Mouse (Mus musculus) liver, embryonic 14.5 days (tissue): Measurements from ENCODE around the gene Pigk. TPM values are rescaled to one million over a fixed set of nuclear protein-coding genes. Genes with fewer than 3 reads are reported as not detected.

ENCODE experiments used
- ATAC-seq: fragments of 200-750 bp; cut with Nextera tagmentation; 2 replicates; pipeline ENCODE4 v1.8.0; 2017; ENCODE audit warnings: moderate number of reproducible peaks, mild to moderate bottlenecking, moderate library complexity; ENCODE audit not compliant: insufficient read depth
- DNase-seq, 3 experiments: peaks; one replicate each; pipeline ENCODE4 v3.0.0-alpha.2; 2012 to 2013; ENCODE audit warnings: low read depth in 3 of 3, low spot score in 3 of 3
- H3K27ac ChIP-seq: fragments of 300-500 bp; sonication (generic); 2 replicates; pipeline ENCODE4 v1.5.1; 2014; ENCODE audit warnings: moderate library complexity, mild to moderate bottlenecking, control low read depth, inconsistent platforms
- H3K27me3 ChIP-seq: fragments of 300-500 bp; sonication (generic); 2 replicates; pipeline ENCODE4 v1.6.1; 2014; ENCODE audit warnings: mild to moderate bottlenecking, low read length, moderate library complexity; ENCODE audit not compliant: control insufficient read depth, insufficient read depth
- H3K36me3 ChIP-seq: fragments of 300-500 bp; sonication (generic); replicated peaks from 2 replicates; pipeline ENCODE4 v1.6.1; 2014; ENCODE audit warnings: low read depth; ENCODE audit not compliant: control insufficient read depth, insufficient read depth
- H3K4me1 ChIP-seq, 2 experiments: fragments of 200-500 bp in 1 of 2; fragments of 300-500 bp in 1 of 2; sonication (generic) in 1 of 2; replicated peaks; 2 replicates each; pipeline ENCODE4 v1.6.1; 2012 to 2014; ENCODE audit warnings: antibody characterized with exemption in 1 of 2, inconsistent platforms in 1 of 2, low read length in 1 of 2; ENCODE audit not compliant: control insufficient read depth in 2 of 2, insufficient read depth in 2 of 2
- H3K4me2 ChIP-seq: fragments of 300-500 bp; sonication (generic); 2 replicates; pipeline ENCODE4 v1.6.1; 2014; ENCODE audit warnings: low read depth, mild to moderate bottlenecking, control low read depth, moderate library complexity
- H3K4me3 ChIP-seq, 2 experiments: fragments of 200-500 bp in 1 of 2; fragments of 300-500 bp in 1 of 2; sonication (generic) in 1 of 2; 2 replicates each; pipeline ENCODE4 v1.5.1; 2012 to 2014; ENCODE audit warnings: low read depth in 2 of 2, low read length in 2 of 2, mild to moderate bottlenecking in 2 of 2, control low read depth in 1 of 2, inconsistent platforms in 1 of 2, moderate library complexity in 1 of 2; ENCODE audit not compliant: insufficient read depth in 1 of 2
- H3K9ac ChIP-seq: fragments of 300-500 bp; sonication (generic); replicated peaks from 2 replicates; pipeline ENCODE4 v1.6.1; 2014; ENCODE audit warnings: mild to moderate bottlenecking, control low read depth, moderate library complexity
- H3K9me3 ChIP-seq: fragments of 300-500 bp; sonication (generic); 2 replicates; pipeline ENCODE4 v1.6.1; 2016; ENCODE audit warnings: low read length, mixed read lengths; ENCODE audit not compliant: control insufficient read depth
- CTCF ChIP-seq: IDR thresholded peaks from 2 replicates; pipeline ENCODE4 v1.5.1; 2016; ENCODE audit warnings: antibody characterized with exemption, low read depth, control low read depth
- EP300 ChIP-seq: IDR thresholded peaks from 2 replicates; pipeline ENCODE4 v1.6.1; 2016; ENCODE audit warnings: antibody characterized with exemption, low read depth
- WGBS: fragments of 180-500 bp; shearing (Covaris S2); extraction: QIAGEN DNeasy Blood & Tissue Kit; methylation state at CpG from one replicate; pipeline ENCODE4 v1.1.7; 2014; ENCODE audit not compliant: insufficient replicate concordance; 5-methylcytosine and 5-hydroxymethylcytosine counted together
- polyA plus RNA-seq, 2 experiments: library from polyadenylated mRNA; depleted of rRNA in 1 of 2; stranded (reverse) in 1 of 2; unstranded in 1 of 2; fragments of >200 nt; fragmentation: Nextera tagmentation in 1 of 2; extraction: Ambion mirVana in 1 of 2; gene quantifications; 2 replicates each; pipeline versions ENCODE4 v1.2.1 to v1.2.3; 2012 to 2014

Gene Pigk
- polyA plus RNA-seq, 2 experiments: 7.9 to 23.3 TPM

DNA sequence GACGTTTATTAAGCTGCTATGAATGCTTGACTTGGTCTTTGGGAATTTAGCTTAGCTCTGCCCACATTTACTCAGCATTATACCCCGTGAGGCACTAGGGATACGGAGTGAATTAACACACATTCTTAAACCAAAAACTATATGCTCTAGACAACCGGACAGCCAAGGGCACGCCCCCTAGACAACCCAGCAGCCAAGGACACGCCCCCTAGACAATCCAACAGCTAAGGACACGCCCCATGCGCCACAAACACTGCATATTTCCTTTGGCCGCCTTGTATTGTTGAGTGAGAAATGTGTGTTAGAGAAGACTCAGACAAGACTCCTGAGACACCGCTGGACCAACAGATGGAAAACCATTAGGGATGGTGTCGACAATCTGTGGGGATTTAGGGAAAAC, 229.1 kb downstream of the Pigk start:
- no peak overlapping the region for H3K4me2 ChIP-seq
- no peak overlapping the region for H3K9ac ChIP-seq
- no peak for TF ChIP-seq EP300
- no peak for TF ChIP-seq CTCF
- H3K4me1 ChIP-seq: peaks cover 0 to 3% of the 10 kb centered on the region in 2 experiments; a peak in 1 of 4 replicates
- DNase-seq: peak in 1 of 3 experiments; percentile 29
- ATAC-seq: 0 out of 2 replicates have a peak, but pooled peaks have one; percentile 50
- no peaks in the 10 kb centered on the region for H3K9me3 ChIP-seq
- H3K27me3 ChIP-seq: no peaks in the 10 kb centered on the region
- H3K4me3 ChIP-seq: no peak overlapping the region
- no peaks in the 10 kb centered on the region for H3K36me3 ChIP-seq
- 43% methylated on average over 11 of the region's 11 CpGs for whole genome bisulfite sequencing
- H3K27ac ChIP-seq: no peak overlapping the region

DNA sequence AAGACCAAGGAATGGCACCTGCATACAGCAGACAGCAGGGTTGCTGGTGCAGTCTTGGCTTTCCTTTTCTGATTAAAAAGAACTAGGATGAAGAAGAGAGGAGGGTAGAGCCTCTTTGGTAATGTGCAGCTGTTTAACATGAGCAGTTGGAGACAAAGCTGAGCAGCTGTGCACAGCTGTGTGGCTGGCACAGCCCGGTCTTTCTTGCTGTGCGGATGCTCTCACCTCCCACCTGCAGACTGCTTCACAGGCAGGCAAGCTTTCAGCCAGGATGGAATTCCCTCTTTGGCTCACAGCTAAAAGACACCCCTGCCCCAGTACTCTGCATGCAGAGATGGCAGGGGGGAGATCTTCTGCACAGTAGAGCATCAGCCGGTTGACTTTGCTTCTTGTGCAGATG, 230.9 kb downstream of the Pigk start:
- ATAC-seq (no peak), DNase-seq (no peak)
- Histone ChIP-seq H3K4me2 (no peak overlapping the region), H3K27ac (no peak overlapping the region), H3K9me3 (no peaks in the 10 kb centered on the region), H3K4me3 (no peak overlapping the region), H3K27me3 (no peaks in the 10 kb centered on the region), H3K9ac (no peak overlapping the region), H3K4me1 (peaks cover 2 to 18% of the 10 kb centered on the region in 2 experiments; a peak in 3 of 4 replicates), H3K36me3 (no peaks in the 10 kb centered on the region)
- TF ChIP-seq EP300 (no peak), CTCF (no peak)
- 82% methylated on average over 3 of the region's 3 CpGs for WGBS

DNA sequence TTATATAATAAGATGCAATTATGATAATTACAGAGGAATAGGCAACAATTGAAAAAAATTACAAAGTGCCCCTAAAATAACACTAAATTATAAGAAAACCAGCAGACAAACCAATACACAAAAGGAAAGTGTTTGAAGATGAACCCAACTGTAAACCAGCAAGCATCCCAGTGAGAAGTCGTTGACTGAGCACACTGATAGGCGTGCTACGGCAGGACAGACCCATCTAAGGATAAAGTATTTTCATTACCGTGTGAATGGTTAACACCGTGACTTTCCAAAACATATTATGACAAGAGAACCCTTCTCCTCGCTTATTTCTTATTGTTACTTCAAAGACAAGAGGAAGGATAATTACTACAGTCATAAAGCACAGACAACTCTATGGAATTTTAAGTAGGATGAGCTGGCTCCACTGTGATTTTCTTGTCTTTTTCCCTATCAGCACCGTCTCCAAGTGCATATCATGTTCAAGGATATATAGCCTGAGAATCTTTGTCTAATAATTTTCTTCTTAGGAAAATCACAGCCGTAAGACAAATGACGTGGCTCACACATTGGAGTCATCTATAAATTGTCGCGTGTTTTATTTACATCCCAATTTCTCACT, 233.2 kb downstream of the Pigk start:
- Histone ChIP-seq H3K27me3 (no peaks in the 10 kb centered on the region), H3K9ac (no peak overlapping the region), H3K4me2 (no peak overlapping the region), H3K4me3 (no peak overlapping the region), H3K4me1 (peaks cover 6 to 31% of the 10 kb centered on the region in 2 experiments), H3K36me3 (no peaks in the 10 kb centered on the region), H3K27ac (no peak overlapping the region), H3K9me3 (no peaks in the 10 kb centered on the region)
- no peak for ATAC-seq
- 74% methylated on average over 11 of the region's 11 CpGs for WGBS
- DNase-seq: no peak
- no peak for TF ChIP-seq EP300
- TF ChIP-seq CTCF: no peak

DNA sequence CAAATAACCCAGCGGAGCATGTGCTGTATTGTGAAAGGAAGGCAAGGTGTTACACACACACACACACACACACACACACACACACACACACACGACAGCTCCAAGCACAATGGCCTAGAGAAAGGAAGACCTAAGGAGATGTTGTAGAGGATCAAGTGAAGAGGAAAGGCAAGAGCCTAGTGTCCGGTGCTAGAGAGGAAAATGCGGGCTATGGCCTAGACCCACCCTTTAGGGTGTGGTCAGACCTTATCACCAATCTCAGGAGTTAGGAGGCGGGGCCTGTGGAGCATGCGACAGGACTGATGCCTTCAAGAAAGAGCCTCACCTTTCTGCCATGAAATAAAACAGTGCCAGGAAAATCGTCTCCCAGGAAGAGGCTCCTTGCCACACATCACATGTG, 234.7 kb downstream of the Pigk start:
- Histone ChIP-seq H3K27ac (no peak overlapping the region), H3K36me3 (no peaks in the 10 kb centered on the region), H3K27me3 (no peaks in the 10 kb centered on the region), H3K9me3 (no peaks in the 10 kb centered on the region), H3K4me3 (no peak overlapping the region), H3K4me2 (no peak overlapping the region), H3K4me1 (peaks cover 6 to 30% of the 10 kb centered on the region in 2 experiments), H3K9ac (no peak overlapping the region)
- DNase-seq (no peak), ATAC-seq (no peak; the same call in 1 of the 2 replicates)
- 48% methylated on average over 7 of the region's 7 CpGs for WGBS
- TF ChIP-seq EP300 (no peak), CTCF (no peak)

DNA sequence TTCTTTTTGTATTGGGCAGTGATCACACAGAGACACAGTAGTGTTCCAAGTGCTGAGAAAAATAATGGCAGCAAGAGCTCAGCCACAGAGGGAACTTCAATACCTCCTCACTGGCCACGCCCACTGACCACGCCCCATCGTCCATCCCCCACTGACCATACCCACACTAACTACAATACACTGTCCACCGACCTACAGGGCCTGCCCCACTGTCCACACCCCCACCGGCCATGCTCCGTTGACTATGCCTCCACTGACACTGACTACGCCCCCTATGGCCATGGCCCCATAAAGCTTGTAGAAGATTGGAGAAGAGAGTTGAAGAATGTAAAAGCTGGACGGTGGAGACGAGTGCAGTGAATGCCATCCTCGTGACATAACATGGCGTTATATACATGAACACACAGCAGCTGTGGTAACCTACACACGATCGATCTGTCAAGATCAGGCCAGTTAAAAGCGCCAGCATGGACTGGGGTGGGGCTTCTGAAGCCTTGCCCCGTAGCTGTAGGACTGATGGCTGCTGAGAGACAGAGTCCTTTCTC, 235.4 kb downstream of the Pigk start:
- no peaks in the 10 kb centered on the region for H3K9me3 ChIP-seq
- no peak for ATAC-seq
- 63% methylated on average over 15 of the region's 15 CpGs for WGBS

More for the DNA sequence above, 235.4 kb downstream of the Pigk start:
- DNase-seq: no peak
- no peaks in the 10 kb centered on the region for H3K27me3 ChIP-seq
- H3K9ac ChIP-seq: no peak overlapping the region
- no peak overlapping the region for H3K4me2 ChIP-seq
- no peak for TF ChIP-seq CTCF
- H3K4me1 ChIP-seq: peaks cover 6 to 30% of the 10 kb centered on the region in 2 experiments
- no peak overlapping the region for H3K4me3 ChIP-seq
- H3K27ac ChIP-seq: no peak overlapping the region
- no peaks in the 10 kb centered on the region for H3K36me3 ChIP-seq
